Mouse (Mus musculus) limb, embryonic 14.5 days (tissue): ENCODE results near the gene Psmf1. TPM values are rescaled to one million over a fixed set of nuclear protein-coding genes. Genes with fewer than 3 reads are reported as not detected.

ENCODE experiments used
- ATAC-seq: fragments of 200-750 bp; cut with Nextera tagmentation; 2 replicates; pipeline ENCODE4 v1.8.0; 2017; ENCODE audit warnings: low read depth, moderate number of reproducible peaks, moderate TSS enrichment; ENCODE audit not compliant: low FRiP score
- DNase-seq: peaks from one replicate; pipeline ENCODE4 v3.0.0-alpha.2; 2015; ENCODE audit warnings: low spot score
- H3K27ac ChIP-seq: fragments of 300-500 bp; sonication (generic); replicated peaks from 2 replicates; pipeline ENCODE4 v1.5.1; 2014; ENCODE audit warnings: low read depth, mild to moderate bottlenecking, low read length, moderate library complexity, mixed read lengths
- H3K27me3 ChIP-seq: fragments of 300-500 bp; sonication (generic); 2 replicates; pipeline ENCODE4 v1.6.1; 2014; ENCODE audit warnings: low read length, mixed read lengths; ENCODE audit not compliant: control insufficient read depth, insufficient read depth
- H3K36me3 ChIP-seq: fragments of 300-500 bp; sonication (generic); 2 replicates; pipeline ENCODE4 v1.6.1; 2014; ENCODE audit warnings: mild to moderate bottlenecking, low read length, moderate library complexity, mixed read lengths; ENCODE audit not compliant: control insufficient read depth, insufficient read depth
- H3K4me1 ChIP-seq: fragments of 300-500 bp; sonication (generic); 2 replicates; pipeline ENCODE4 v1.6.1; 2014; ENCODE audit warnings: antibody characterized with exemption, low read length, mixed read lengths; ENCODE audit not compliant: control insufficient read depth, insufficient read depth
- H3K4me2 ChIP-seq: fragments of 300-500 bp; sonication (generic); replicated peaks from 2 replicates; pipeline ENCODE4 v1.6.1; 2014; ENCODE audit warnings: low read depth, mild to moderate bottlenecking, low read length, moderate library complexity; ENCODE audit not compliant: severe bottlenecking
- H3K4me3 ChIP-seq: fragments of 300-500 bp; sonication (generic); replicated peaks from 2 replicates; pipeline ENCODE4 v1.5.1; 2014; ENCODE audit warnings: low read length
- H3K9ac ChIP-seq: fragments of 300-500 bp; sonication (generic); 2 replicates; pipeline ENCODE4 v1.6.1; 2014; ENCODE audit warnings: mild to moderate bottlenecking, low read depth, low read length, moderate library complexity; ENCODE audit not compliant: severe bottlenecking
- H3K9me3 ChIP-seq: fragments of 300-500 bp; sonication (generic); 2 replicates; pipeline ENCODE4 v1.6.1; 2016; ENCODE audit warnings: low read length; ENCODE audit not compliant: control insufficient read depth
- POLR2A ChIP-seq: fragments of 200-500 bp; IDR thresholded peaks from 2 replicates; pipeline ENCODE4 v1.8.0; 2012; ENCODE audit warnings: inconsistent platforms, mild to moderate bottlenecking, moderate library complexity, borderline replicate concordance; ENCODE audit not compliant: insufficient read depth, insufficient read length; ENCODE audit errors: extremely low read depth
- WGBS: fragments of 180-500 bp; shearing (Covaris S2); extraction: QIAGEN DNeasy Blood & Tissue Kit; methylation state at CpG from one replicate; pipeline ENCODE4 v1.1.7; 2014; 5-methylcytosine and 5-hydroxymethylcytosine counted together
- polyA plus RNA-seq, 2 experiments: library from polyadenylated mRNA; depleted of rRNA in 1 of 2; stranded (reverse) in 1 of 2; unstranded in 1 of 2; fragments of >200 nt; fragmentation: Nextera tagmentation in 1 of 2; extraction: Ambion mirVana in 1 of 2; gene quantifications; 2 replicates each; pipeline versions ENCODE4 v1.2.1 to v1.2.3; 2012 to 2014

The Psmf1 gene
- polyA plus RNA-seq, 2 experiments = 36.0 to 46.4 TPM

GRCm38 (mm10) chr2:151777366-151777765 lies 33.4 kb upstream of the Psmf1 start:
- no peak overlapping the region for H3K4me3 ChIP-seq
- H3K4me2 ChIP-seq = no peak overlapping the region
- TF ChIP-seq POLR2A = no peak
- WGBS = 93% methylated on average over 3 of the region's 3 CpGs
- H3K9me3 ChIP-seq = no peaks in the 10 kb centered on the region
- H3K9ac ChIP-seq = no peak overlapping the region
- no peaks in the 10 kb centered on the region for H3K36me3 ChIP-seq
- ATAC-seq (no peak), DNase-seq (no peak)
- no peaks in the 10 kb centered on the region for H3K4me1 ChIP-seq
- H3K27me3 ChIP-seq = no peaks in the 10 kb centered on the region
- H3K27ac ChIP-seq = no peak overlapping the region

GRCm38 (mm10) chr2:151773476-151773875 lies 29.5 kb upstream of the Psmf1 start:
- DNase-seq = no peak
- no peak for TF ChIP-seq POLR2A
- no peak for ATAC-seq
- 69% methylated on average over 8 of the region's 8 CpGs for WGBS
- no peak overlapping the region for H3K4me3 ChIP-seq
- H3K4me1 ChIP-seq = no peaks in the 10 kb centered on the region
- no peaks in the 10 kb centered on the region for H3K27me3 ChIP-seq
- H3K9me3 ChIP-seq = no peaks in the 10 kb centered on the region
- no peak overlapping the region for H3K27ac ChIP-seq
- no peak overlapping the region for H3K9ac ChIP-seq
- H3K4me2 ChIP-seq = no peak overlapping the region
- no peaks in the 10 kb centered on the region for H3K36me3 ChIP-seq

- no peaks in the 10 kb centered on the region for H3K36me3 ChIP-seq
- no peak overlapping the region for H3K27ac ChIP-seq
- H3K4me1 ChIP-seq = no peaks in the 10 kb centered on the region
- H3K27me3 ChIP-seq = no peaks in the 10 kb centered on the region
- no peak overlapping the region for H3K4me2 ChIP-seq
- H3K4me3 ChIP-seq = no peak overlapping the region
- ATAC-seq (no peak), DNase-seq (no peak)
- H3K9ac ChIP-seq = no peak overlapping the region
- no peak for TF ChIP-seq POLR2A
- WGBS = 65% methylated on average over 4 of the region's 4 CpGs
- H3K9me3 ChIP-seq = no peaks in the 10 kb centered on the region
These were observed 28.2 kb upstream of the Psmf1 start for GRCm38 (mm10) chr2:151772169-151772568.

GRCm38 (mm10) chr2:151764557-151764956 lies 20.6 kb upstream of the Psmf1 start:
- no peak overlapping the region for H3K27ac ChIP-seq
- H3K9ac ChIP-seq = no peak overlapping the region
- no peak for ATAC-seq
- no peak overlapping the region for H3K4me2 ChIP-seq
- DNase-seq = no peak
- no peak overlapping the region for H3K4me3 ChIP-seq
- no peak for TF ChIP-seq POLR2A
- no peaks in the 10 kb centered on the region for H3K27me3 ChIP-seq
- no peaks in the 10 kb centered on the region for H3K4me1 ChIP-seq
- WGBS = 86% methylated on average over 2 of the region's 2 CpGs
- H3K9me3 ChIP-seq = no peaks in the 10 kb centered on the region
- H3K36me3 ChIP-seq = no peaks in the 10 kb centered on the region

GRCm38 (mm10) chr2:151758806-151759353 lies 14.9 kb upstream of the Psmf1 start:
- Histone ChIP-seq H3K36me3 (no peaks in the 10 kb centered on the region), H3K9me3 (no peaks in the 10 kb centered on the region), H3K4me3 (no peak overlapping the region), H3K27ac (no peak overlapping the region), H3K4me1 (no peaks in the 10 kb centered on the region; the same call in 1 of the 2 replicates), H3K27me3 (no peaks in the 10 kb centered on the region), H3K4me2 (no peak overlapping the region), H3K9ac (no peak overlapping the region)
- 6% methylated on average over 1 of the region's 1 CpGs for WGBS
- no peak for TF ChIP-seq POLR2A
- no peak for ATAC-seq
- DNase-seq = no peak

- H3K27ac ChIP-seq = no peak overlapping the region
- WGBS = 38% methylated on average over 5 of the region's 5 CpGs
- TF ChIP-seq POLR2A = no peak
- no peak overlapping the region for H3K4me2 ChIP-seq
- H3K9me3 ChIP-seq = no peaks in the 10 kb centered on the region
- DNase-seq = no peak
- H3K36me3 ChIP-seq = no peaks in the 10 kb centered on the region
- no peak for ATAC-seq
- no peaks in the 10 kb centered on the region for H3K27me3 ChIP-seq
- H3K4me3 ChIP-seq = no peak overlapping the region
- no peak overlapping the region for H3K9ac ChIP-seq
- H3K4me1 ChIP-seq = no peaks in the 10 kb centered on the region; the same call in 1 of the 2 replicates
These were observed 13.5 kb upstream of the Psmf1 start for GRCm38 (mm10) chr2:151757451-151757850.
